Mouse (Mus musculus): Measurements from ENCODE around the gene Kdm2a.

The Kdm2a gene

GRCm38 (mm10) chr19:4330603-4331002, 67.5 kb downstream of the Kdm2a start:
- no peak for DNase-seq (ENCODE audit: extremely low spot score, low spot score)

DNA sequence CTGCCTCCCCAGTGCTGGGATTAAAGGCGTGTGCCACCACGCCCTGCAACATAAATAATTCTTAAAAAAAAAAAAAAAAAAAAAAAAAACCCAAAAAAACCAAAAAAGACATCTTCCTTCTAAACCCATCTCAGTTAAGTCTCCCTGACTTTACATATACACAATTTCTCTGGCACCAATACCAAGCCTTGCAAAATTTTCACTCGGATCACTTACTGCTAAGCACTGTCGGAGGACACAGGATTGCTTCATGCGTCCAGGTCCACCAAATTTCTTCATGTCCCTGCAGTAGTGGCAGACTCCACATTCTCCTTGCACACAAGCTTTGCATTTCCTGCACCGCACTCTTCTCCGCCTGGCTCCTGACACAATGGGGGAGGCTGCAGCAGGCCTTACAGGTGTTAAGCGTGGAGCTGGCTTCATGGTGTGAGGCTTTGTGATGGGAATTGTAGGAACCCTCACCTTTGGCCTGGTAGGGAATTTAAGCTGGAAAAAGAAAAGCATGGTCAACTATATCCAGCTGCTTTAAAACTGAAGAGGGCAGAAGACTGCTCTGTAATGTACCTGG, 69.3 kb downstream of the Kdm2a start:
- no peak for DNase-seq (ENCODE audit: extremely low spot score, low spot score)

DNA sequence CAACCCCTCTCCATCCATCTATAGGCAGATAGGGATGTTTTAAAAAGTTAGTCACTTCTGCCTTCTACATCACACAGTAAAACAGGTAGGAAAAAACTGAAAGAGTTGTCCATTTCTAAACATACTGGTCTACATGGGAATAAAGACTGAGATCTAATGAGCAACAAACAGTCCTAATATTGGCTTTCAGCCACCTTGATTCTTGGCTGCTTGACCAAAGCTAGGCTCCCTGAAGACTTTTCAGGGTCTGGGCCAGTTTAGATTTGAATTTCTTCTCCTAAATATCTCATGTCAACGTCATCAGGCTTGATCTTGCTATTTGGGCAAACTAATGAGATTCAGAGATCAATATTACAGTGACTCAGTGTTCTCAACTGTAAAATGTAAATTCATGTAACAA, 71.2 kb downstream of the Kdm2a start:
- DNase-seq (ENCODE audit: extremely low spot score, low spot score): no peak

- DNase-seq (ENCODE audit: extremely low spot score, low spot score): no peak
These were observed 72.0 kb downstream of the Kdm2a start for GRCm38 (mm10) chr19:4326106-4326505.

DNA sequence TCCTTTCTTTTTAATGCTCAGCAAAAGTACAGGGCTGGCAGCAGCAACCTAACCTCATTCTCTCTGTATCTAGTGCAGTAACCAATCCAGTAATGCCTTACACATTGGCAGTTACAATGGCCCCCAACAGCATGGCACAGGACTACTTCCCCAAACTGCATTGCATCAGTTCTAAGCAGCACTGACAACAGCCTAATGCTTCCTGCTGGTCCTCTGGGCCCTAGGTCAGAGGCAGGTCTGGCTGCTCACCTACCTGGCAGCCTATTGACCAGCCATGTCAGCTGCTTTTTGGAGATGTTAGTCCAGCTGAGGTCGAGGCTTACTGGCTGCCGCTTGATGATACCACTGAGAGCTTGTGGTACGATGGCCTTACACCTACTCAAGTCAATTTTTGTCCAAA, 76.0 kb downstream of the Kdm2a start:
- no peak for DNase-seq (ENCODE audit: extremely low spot score, low spot score)

- DNase-seq (ENCODE audit: extremely low spot score, low spot score): no peak
These were observed 76.5 kb downstream of the Kdm2a start for GRCm38 (mm10) chr19:4321622-4322021.

GRCm38 (mm10) chr19:4319272-4319671, 78.8 kb downstream of the Kdm2a start:
- no peak for DNase-seq (ENCODE audit: extremely low spot score, low spot score)

DNA sequence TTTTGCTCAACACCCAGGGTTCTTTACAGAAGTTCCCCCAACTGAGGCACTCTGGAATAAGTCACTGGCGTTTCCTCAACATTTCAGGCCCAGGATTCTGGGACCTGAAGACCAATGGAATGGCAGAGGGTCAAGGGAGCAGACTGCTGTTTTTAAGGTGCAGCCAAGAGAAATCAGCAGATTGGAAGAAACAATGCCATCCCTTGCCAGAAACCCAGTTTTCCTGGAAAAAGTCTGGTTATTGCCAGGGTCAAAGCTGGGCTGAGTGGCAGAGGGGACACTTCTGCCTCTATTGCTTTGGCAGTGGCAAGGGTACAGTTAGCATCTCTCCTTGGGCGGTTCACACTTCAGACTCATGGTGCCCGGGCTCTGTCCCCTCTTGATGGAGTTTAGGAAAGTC, 80.9 kb downstream of the Kdm2a start:
- no peak for DNase-seq (ENCODE audit: extremely low spot score, low spot score)

DNA sequence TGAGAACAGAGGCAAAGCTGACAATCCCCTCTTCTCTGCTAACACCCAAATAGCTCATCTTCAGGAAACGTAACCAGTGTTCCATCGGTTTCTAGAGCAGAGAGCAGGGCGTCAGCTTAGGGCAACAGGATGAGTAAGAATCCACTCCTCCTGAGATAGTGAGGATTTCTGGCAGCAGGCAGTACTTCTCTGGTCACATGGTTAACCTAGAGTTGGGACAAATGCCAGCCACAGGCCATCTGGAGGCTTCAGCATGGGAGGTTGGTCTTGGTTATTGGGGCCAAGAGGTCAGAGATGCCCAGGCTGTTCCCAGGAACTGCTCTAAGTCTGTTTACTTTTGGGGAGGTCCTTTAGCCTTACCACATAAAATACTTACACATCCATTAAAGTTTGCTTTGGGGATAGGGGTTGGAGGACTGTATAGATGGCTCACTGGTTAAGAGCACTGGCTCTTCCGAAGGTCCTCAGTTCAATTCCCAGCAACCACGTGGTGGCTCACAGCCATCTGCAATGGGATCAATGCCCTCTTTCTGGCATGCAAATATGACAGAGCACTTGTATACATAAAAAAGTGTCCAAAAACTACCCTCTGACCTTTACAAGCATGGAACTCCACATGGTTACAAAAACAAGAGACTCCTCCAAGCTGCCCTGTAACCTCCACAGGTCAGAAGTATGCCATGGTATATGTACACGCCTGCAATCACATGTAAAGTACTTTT, 82.7 kb downstream of the Kdm2a start:
- DNase-seq (ENCODE audit: extremely low spot score, low spot score): no peak

- DNase-seq (ENCODE audit: extremely low spot score, low spot score): peak; percentile 63
These were observed 88.3 kb downstream of the Kdm2a start for GRCm38 (mm10) chr19:4309776-4310185.

DNA sequence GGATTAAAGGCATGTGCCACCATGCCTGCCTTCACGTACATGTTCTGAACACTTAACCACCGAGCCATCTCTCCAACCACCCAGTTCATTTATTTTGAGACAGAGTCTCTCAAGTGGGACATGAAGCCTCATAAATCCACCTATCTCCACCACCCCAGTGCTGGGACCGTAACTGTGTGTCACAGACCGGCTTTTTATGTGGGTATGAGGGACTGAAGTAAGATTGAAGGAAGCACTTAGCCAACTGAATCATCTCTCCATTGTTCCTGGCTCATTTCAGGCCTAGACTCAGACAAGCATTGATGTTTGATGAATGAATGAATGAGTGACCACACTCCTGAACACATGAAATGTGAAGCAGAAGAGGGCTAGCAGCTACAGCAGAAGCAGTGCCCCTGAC, 88.8 kb downstream of the Kdm2a start:
- DNase-seq (ENCODE audit: extremely low spot score, low spot score): no peak

DNA sequence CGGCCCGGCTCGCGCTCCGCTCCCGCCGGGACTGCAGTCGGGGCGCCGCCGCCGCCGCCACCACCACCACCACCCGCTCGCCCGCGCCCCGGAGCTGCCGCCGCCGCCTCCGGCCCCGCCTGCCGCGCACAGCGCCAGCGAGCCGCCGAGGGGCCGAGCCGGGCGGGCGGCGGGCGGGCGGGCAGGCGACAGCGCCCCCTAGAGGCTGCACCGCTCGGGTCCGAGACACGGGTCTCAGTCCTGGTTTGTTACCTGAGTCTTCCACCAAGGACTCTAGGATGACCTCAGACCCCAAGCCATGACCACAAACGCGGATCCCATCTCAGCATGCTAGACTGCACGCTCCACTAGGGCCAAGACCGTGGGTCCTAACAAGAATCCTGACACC, 91.9 kb downstream of the Kdm2a start, which contains the start of gene Grk2:
Gene Grk2, minus strand, starts transcription at position 33 of the 388 bp plus-strand sequence.
- peak; percentile 84 for DNase-seq (ENCODE audit: extremely low spot score, low spot score)

DNA sequence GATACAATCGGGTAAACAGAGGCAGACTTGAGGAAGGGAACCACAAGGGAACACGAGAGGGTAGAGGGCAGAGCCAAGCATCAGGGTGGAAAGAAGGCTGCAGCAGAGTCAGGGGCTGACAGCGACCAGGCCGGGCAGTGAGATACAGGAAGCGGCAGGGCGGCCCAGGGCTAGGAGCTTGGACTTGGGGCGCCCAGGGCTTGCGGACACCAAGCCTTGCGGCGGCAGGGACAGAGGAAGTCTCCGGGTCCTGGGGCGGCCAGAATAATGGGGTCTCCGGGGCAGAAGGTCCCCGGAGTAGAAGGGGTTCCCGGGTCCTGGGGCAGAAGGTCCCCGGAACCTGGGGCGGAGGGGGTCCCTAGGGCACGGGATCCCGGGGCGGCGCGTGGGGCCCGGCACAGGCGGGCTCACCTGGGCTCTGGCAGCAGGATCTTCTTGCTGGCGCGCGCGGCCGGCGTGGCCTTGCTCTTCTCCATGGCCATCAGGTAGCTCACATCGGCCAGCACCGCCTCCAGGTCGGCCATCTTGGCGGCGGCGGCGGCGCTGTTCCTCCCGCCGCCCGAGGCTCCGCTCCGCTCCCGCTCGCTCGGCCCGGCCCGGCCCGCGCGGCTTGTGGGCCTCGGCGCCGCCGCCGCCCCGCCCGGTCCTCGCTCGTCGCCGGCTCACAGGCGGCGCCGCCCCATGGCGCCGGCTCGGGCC, 92.4 kb downstream of the Kdm2a start:
- DNase-seq (ENCODE audit: extremely low spot score, low spot score): peak; percentile 73

DNA sequence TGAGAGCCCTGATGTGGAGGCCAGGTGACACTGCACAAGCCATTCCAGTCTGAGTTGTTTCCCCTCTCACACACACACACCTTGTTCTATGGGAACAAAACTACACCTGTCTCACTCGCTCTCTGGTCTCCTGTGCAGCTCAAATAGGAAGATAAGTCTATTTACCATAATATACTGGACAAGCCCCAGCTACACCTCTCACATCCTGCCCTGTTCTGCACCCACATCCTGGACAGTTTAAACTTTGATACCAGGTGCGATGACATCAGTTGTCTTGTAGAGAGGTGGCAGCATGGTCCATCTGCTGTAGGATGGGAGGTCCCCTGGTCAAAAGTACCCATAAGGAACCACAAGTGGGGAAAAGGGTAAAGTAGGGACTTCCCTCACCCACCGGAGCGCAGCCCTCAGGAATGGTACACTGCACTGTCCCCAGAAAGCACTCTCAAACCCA, 93.2 kb downstream of the Kdm2a start:
- no peak for DNase-seq (ENCODE audit: extremely low spot score, low spot score)

DNA sequence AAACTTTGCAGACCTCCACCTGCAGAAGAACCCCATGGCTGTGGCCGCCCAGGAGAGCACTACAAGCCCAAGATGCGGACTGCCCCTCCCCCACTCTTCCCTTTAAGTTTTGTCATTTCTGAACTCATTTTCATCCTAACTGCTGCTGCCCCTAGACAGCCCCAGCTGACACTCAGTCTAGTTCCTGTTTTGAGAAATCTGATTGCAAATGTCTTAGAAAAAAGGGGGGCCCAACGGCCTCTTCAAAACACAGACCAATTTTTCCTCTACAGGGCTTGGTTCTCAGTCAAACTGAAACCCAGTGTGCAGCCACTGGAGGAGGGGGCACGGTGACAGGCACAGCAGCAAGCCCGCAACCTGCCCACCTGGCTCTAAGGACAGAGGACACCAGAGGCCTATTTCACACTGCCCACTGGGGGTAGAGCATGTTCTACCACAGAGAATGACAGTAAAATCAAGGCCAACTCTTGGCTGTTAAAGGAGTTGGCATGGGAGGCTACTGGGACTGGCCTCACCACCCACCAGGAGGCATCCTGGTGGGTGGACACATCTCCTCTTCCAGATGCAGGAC, 93.7 kb downstream of the Kdm2a start:
- no peak for DNase-seq (ENCODE audit: extremely low spot score, low spot score)

DNA sequence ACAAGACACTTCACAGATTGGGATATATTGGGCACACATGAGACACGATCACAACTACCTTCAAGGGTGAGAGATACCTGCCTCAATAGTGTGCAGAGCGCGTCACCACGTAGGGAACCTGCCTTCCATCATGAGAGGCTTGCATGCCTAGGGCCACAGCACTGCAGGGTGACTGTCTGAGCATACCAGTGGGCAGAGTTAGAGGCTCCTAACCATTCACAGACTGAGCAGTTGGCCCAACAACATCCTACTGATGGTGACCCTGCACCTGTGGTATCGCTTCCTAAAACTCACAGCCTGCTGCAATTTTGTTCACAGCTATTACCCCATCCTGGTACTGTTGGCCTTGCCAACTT, 94.5 kb downstream of the Kdm2a start:
- DNase-seq (ENCODE audit: extremely low spot score, low spot score): no peak

DNA sequence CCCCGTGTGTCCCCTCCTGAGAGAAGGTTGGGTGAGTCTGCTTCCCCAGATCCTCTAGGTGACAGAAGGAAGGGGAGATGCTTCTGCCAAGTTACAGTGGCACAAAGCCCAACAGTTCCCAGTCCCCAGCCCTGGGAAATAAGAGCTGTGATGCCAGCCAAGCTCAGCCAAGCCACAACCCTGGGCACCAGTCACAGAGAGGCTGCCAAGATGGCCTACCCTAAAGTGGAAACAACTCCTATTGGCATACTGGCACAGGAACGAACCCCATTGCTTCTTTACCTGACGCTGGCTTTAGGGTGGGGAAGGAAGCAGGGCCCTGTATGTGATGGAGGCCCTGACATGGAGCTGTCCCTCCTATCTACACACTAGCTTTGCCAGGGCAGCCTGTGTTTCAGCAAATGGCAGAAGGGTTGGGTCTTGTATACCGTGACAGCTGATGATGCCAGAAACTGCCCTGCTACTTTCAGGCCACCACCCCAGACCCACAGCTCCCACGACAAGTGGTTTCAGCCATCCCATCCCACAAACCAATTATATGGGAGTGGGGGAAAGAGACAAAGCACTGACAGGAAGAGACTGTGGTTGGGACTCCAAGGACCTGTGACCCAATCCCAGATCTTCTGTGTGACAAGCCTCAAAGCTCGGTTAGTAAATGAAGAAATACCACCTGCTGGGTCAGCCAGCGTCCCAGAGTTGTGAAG, 95.0 kb downstream of the Kdm2a start:
- no peak for DNase-seq (ENCODE audit: extremely low spot score, low spot score)

DNA sequence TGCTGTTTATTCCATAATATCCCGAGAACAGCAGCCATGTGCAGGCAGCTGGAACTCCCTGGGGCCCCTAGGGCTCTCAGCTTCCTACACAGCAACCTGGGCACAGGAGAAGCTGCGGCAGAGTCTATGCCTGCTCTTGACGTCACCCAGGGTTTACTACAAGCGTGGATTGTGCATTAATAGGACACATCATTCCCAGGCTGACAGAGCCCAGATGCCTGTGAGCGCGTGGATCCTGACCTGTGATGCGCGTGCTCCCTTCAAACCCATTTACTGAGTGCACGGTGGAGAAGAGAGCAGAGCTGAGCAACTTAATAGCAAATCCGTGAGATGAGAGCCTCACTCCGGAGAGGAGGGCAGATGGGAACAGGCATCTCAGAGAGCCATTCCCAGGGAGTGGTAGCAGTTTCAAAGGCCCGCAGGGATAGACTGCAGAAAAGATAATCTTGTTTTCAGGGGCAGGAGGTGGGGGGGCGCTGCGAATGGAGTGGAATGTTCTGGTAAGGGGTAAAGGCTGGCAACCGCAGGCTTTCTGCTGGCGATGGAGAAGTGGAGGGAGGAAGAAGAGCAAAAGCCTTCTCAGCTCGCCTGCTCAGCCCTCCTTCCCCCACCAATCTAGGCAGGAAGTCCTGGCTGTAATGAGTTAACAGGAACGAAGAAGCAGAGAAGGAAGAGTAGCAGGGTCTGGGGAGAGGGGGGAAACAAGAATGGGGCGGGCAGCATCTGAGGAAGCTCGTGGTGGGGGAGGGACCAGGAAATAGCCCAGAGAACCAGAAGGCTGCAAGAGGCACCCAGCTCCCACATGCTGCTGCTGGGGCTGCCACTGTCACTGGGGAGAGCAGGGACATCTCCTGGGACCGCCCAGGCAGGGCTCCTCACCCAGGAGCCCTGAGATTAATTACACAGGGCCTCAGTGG, 96.1 kb downstream of the Kdm2a start:
- no peak for DNase-seq (ENCODE audit: extremely low spot score, low spot score)

DNA sequence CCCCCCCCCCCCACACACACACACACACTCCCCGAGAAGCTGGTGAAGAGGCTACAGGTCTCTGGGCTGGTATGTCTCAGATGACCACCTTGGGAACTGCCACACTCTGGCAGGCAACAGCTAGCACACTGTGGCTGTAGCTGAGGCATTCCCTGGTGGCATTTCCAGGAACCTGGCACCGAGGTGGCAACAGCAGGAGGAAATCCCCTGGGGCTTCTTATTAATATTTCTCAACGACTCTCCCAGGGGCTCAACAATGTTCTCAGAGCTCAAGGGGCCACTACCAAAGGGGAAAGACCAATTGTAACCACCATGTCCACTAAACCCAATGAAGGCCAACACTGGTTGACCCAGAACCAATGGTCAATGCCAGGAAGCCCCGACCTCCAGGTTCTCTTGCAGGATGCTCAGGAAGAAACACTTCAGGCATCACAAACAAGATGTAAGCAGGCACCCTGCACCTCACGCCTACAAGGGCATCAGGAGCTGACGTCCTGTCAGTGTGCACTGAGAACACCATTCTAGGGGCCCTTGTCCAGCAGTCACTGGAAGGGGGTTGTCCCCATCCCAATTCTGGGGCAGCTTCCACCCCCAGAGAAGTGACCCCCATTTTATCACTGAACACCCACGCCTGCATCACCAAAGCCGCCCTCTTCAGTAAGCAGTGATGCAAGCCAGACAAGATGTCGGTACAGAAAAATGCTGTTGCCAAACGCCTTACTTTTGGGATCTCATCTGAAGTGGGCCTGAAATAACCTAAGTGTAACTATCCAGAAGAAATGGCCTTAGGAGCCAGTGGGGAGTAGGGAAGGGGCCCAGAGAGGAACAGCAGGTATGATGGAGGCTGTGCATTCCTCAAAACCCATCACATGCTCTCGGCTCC, 97.0 kb downstream of the Kdm2a start:
- DNase-seq (ENCODE audit: extremely low spot score, low spot score): no peak

DNA sequence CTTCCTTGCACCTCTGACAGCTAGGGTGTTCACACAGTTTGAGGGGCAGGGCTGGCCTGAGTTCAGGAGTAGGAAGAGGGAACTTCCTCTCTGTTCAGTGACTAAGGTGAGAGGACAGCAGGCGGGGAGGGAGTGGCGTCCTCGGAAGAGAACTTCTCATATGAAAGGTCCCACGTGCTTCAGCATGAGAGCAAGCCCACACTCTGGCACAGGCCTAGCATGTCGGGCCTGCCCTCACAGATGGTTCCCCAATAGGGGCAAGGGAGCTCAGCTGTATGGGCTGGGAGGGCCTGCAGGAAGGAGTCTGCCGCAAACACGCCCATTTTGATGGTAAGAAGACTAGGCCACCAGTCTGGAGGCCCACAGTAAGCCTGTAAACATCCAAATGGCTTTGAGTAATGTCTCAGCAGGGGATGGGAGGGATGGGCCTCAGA, 97.8 kb downstream of the Kdm2a start:
- no peak for DNase-seq (ENCODE audit: extremely low spot score, low spot score)
